Mouse (Mus musculus) thymus, adult 2 months (tissue): ENCODE measurements around the gene Pdyn.

Experiments
- CTCF ChIP-seq: fragments of 200-500 bp; IDR thresholded peaks from 2 replicates; pipeline ENCODE4 v1.5.1; 2012; ENCODE audit warnings: mild to moderate bottlenecking, control low read depth, low read length, moderate library complexity, borderline replicate concordance; ENCODE audit not compliant: control insufficient read depth, poor library complexity, insufficient read depth; ENCODE audit errors: extremely low read depth
- POLR2A ChIP-seq: fragments of 200-500 bp; IDR thresholded peaks from 2 replicates; pipeline ENCODE4 v1.6.1; 2012; ENCODE audit warnings: mild to moderate bottlenecking, low read length, control low read depth, moderate library complexity; ENCODE audit not compliant: control insufficient read depth, poor library complexity, insufficient read depth; ENCODE audit errors: extremely low read depth

DNA sequence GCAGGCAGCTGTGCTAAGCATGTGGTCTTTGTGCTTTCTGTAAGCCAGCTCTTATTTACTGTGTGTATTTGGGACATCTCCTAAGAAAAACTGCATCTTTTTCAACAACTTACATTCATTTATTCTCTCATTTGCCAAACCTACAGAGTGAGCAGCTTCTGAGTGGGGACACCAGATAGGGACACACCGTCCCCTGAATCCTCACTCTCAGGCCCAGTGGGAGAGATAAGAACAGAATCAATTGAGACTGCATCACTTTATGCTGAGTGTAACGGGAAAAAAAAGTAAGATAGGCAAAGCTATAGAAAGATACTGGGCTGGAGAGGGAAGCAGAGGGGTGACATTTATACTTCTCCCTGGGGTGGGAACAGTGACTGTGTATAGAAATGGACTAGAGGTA is 46.0 kb downstream of the Pdyn start:
- no peak for TF ChIP-seq CTCF
- TF ChIP-seq POLR2A, result no peak
